Mouse (Mus musculus) CH12.LX (cell line): ENCODE measurements around the gene Ak8.

Source experiments
- CTCF ChIP-seq, 2 experiments: IDR thresholded peaks in 1 of 2; conservative IDR thresholded peaks in 1 of 2; 2 replicates each; pipeline ENCODE4 v1.5.1; 2011 to 2012; ENCODE audit warnings: low read depth in 2 of 2, low read length in 2 of 2, improper control_type of control experiment in 1 of 2, inconsistent platforms in 1 of 2, mild to moderate bottlenecking in 1 of 2, moderate library complexity in 1 of 2
- E2F4 ChIP-seq: IDR thresholded peaks from 2 replicates; pipeline ENCODE4 v1.6.1; 2011; ENCODE audit warnings: low read depth, low read length, improper control_type of control experiment; ENCODE audit not compliant: insufficient replicate concordance
- EP300 ChIP-seq: IDR thresholded peaks from 2 replicates; pipeline ENCODE4 v1.6.1; 2011; ENCODE audit warnings: low read length, improper control_type of control experiment
- MAFK ChIP-seq: IDR thresholded peaks from 2 replicates; pipeline ENCODE4 v1.6.1; 2011; ENCODE audit warnings: low read length, improper control_type of control experiment; ENCODE audit not compliant: insufficient replicate concordance
- MAZ ChIP-seq: IDR thresholded peaks from 2 replicates; pipeline ENCODE4 v1.6.1; 2012; ENCODE audit warnings: low read depth, mild to moderate bottlenecking, inconsistent platforms, low read length, improper control_type of control experiment, moderate library complexity
- MEF2A ChIP-seq: IDR thresholded peaks from 2 replicates; pipeline ENCODE4 v1.6.1; 2014; ENCODE audit warnings: low read depth, mild to moderate bottlenecking, inconsistent platforms, low read length, improper control_type of control experiment, borderline replicate concordance
- POLR2A ChIP-seq: IDR thresholded peaks from 2 replicates; pipeline ENCODE4 v1.6.1; 2011; ENCODE audit warnings: low read depth, mild to moderate bottlenecking, improper control_type of control experiment, low read length
- SIN3A ChIP-seq: IDR thresholded peaks from 2 replicates; pipeline ENCODE4 v1.6.1; 2012; ENCODE audit warnings: low read length, improper control_type of control experiment, inconsistent platforms
- TBP ChIP-seq: conservative IDR thresholded peaks from 2 replicates; pipeline ENCODE4 v1.6.1; 2011; ENCODE audit warnings: low read depth, low read length, improper control_type of control experiment
- ZC3H11A ChIP-seq: IDR thresholded peaks from 2 replicates; pipeline ENCODE4 v1.6.1; 2012; ENCODE audit warnings: low read depth, mild to moderate bottlenecking, inconsistent platforms, low read length, improper control_type of control experiment
- ZKSCAN1 ChIP-seq: IDR thresholded peaks from 2 replicates; pipeline ENCODE4 v1.6.1; 2012; ENCODE audit warnings: low read depth, inconsistent platforms, low read length, improper control_type of control experiment, borderline replicate concordance

GRCm38 (mm10) chr2:28751186-28751585 lies 51.2 kb downstream of the Ak8 start:
- TF ChIP-seq SIN3A (no peak), EP300 (no peak), MAFK (no peak), CTCF (conservative IDR thresholded peaks at IDR 0.05 in 1 of 2, IDR thresholded peaks at IDR 0.05 in 1 of 2; ENCODE audit: low read depth in 2 of 2, low read length in 2 of 2) (no peak), ZC3H11A (no peak), E2F4 (no peak), ZKSCAN1 (no peak), MAZ (no peak), POLR2A (no peak), MEF2A (no peak), TBP (no peak)
